Mouse (Mus musculus): ENCODE measurements at regions not wholly inside any gene's neighbourhood (a gene's known extent, or its start where the extent isn't known, plus 50 kb on each side); places are given as distances from the start of the nearest gene placed in this dataset.

DNA sequence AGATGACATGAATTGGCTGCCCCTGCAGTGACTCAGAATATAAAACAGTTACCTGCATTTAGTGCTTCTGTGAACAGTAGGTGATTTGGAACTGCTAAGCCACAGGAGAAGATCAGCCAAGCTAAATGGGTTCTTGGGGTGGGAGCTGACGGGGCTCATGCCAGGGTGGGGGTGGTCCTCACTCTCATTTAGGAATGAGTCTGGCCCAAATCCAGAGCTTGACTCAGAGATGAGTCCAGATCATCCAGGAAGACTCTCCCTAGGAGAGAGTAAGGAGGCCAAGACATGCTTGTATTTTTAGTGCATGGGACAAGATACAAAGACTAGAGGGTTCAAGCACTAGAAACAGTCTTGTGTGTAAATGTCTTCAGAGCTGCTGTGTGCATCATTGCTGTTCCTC, 146.5 kb downstream of the Slc30a10 start:
- TF ChIP-seq CTCF (IDR thresholded peaks at IDR 0.05; ENCODE audit: insufficient read depth, low read length) = no peak
- no peak for TF ChIP-seq POLR2A (IDR thresholded peaks at IDR 0.05; ENCODE audit: borderline replicate concordance, extremely low read depth, low read depth, low read length)
